Mouse (Mus musculus) cortical plate, adult 2 months (tissue): Measurements from ENCODE around the gene Thumpd3.

Experiments
- CTCF ChIP-seq: fragments of 200-500 bp; IDR thresholded peaks from 2 replicates; pipeline ENCODE4 v1.5.1; 2011; ENCODE audit warnings: mild to moderate bottlenecking, control low read depth, low read length; ENCODE audit not compliant: insufficient read depth; ENCODE audit errors: extremely low read depth
- POLR2A ChIP-seq: fragments of 200-500 bp; IDR thresholded peaks from 2 replicates; pipeline ENCODE4 v1.6.1; 2011; ENCODE audit warnings: mild to moderate bottlenecking, low read length, control low read depth; ENCODE audit not compliant: insufficient read depth; ENCODE audit errors: extremely low read depth

GRCm38 (mm10) chr6:113017500-113018047 lies 28.5 kb upstream of the Thumpd3 start:
- TF ChIP-seq CTCF: no peak
- no peak for TF ChIP-seq POLR2A
